In the genomic region with DNA sequence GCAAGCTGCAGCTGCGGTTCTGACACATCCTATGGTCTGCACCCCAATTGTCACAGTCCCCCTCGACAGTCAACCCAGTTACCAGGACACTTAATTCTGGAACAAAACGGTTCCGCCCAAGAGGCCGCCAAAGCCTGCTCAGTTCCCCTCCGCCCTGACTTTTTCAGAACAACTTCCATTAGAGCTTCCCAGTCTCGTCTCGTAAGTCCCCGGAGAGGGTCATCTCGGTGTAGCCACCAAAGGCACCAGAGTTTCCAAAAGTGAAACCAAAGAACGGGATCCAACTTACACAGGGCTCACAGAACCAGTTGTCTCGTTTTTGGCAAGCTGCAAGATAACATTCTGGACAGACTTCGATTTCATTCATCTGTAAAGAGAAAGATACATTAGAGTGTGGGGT, we compare ENCODE assay signal across 27 mouse cellular contexts.
DNase-seq lines count a peak whose midpoint lies in the region; ATAC-seq and TF ChIP-seq lines count a peak whose summit lies in the region.
"Had no signal": no experiment of that assay in that cellular context is flagged by ENCODE, and none has a peak within 500 bp of the region (broad histone marks: within the 10 kb centered on the region; RNA-seq: fewer than 3 reads in every experiment).

No protein-coding gene starts in this region.

- no peak overlapping the region for H3K27ac ChIP-seq in heart, embryonic 11.5 days (ENCODE audit: low read depth, low read length)
- H3K27ac ChIP-seq in layer of hippocampus, adult 2 months, result peak overlapping the region; percentile 60; the same call in 1 of the 2 replicates
- peak overlapping the region; percentile 24; the same call in 1 of the 2 replicates for H3K27ac ChIP-seq in ES-Bruce4 (ENCODE audit: insufficient read depth, low read length)
- H3K27ac ChIP-seq: heart, embryonic 10.5 days; hindbrain, embryonic 14.5 days; hindbrain, postnatal 0 days had no signal

- TF ChIP-seq EP300 in ES-Bruce4 (IDR thresholded peaks at IDR 0.05; ENCODE audit: insufficient read depth, low read depth, low read length), result no peak

- peaks cover 39% of the 10 kb centered on the region for H3K36me3 ChIP-seq in heart, embryonic 11.5 days (ENCODE audit: control insufficient read depth, insufficient read depth, low read length)
- H3K36me3 ChIP-seq in E14TG2a.4 (ENCODE audit: insufficient read depth, low read length), result peaks cover 98% of the 10 kb centered on the region
- peaks cover 47% of the 10 kb centered on the region for H3K36me3 ChIP-seq in ES-Bruce4 (ENCODE audit: control insufficient read depth, insufficient read depth, low read length, poor library complexity, severe bottlenecking)

- peaks cover 13% of the 10 kb centered on the region for H3K4me1 ChIP-seq in heart, embryonic 11.5 days (ENCODE audit: control insufficient read depth, insufficient read depth, low read length)
- H3K4me1 ChIP-seq in E14TG2a.4 (replicated peaks; ENCODE audit: low read depth, low read length) (peaks cover 95% of the 10 kb centered on the region), ES-Bruce4 (ENCODE audit: control insufficient read depth, insufficient read depth, low read length) (peaks cover 2% of the 10 kb centered on the region)

- peak; percentile 94 for DNase-seq in heart, adult 11 months
- no peak for DNase-seq in layer of hippocampus, adult 2 months (ENCODE audit: low spot score in 2 of 2)
- DNase-seq in layer of hippocampus, postnatal 36 days, result no peak
- no peak for DNase-seq in cerebellum, postnatal 14 days
- no peak for DNase-seq in urinary bladder, postnatal 36 days (ENCODE audit: low spot score in 2 of 2)
- DNase-seq: adrenal gland, postnatal 10 days; adrenal gland, postnatal 36 days; cerebellum, adult 11 months; cerebellum, adult 2 months; cerebellum, adult 9-11 months; cerebellum, postnatal 36 days; embryo, embryonic 11 days; forebrain, postnatal 0 days; gastrocnemius, postnatal 36 days had no signal

- no peak for TF ChIP-seq CTCF in layer of hippocampus, adult 2 months (conservative IDR thresholded peaks at IDR 0.05)
- TF ChIP-seq CTCF in E14TG2a.4 (conservative IDR thresholded peaks at IDR 0.05; ENCODE audit: low read length) (no peak), ES-Bruce4 (IDR thresholded peaks at IDR 0.05; ENCODE audit: low read depth, low read length) (no peak)

- TF ChIP-seq POLR2A in ES-Bruce4 (IDR thresholded peaks at IDR 0.05; ENCODE audit: insufficient read depth, low read length), result no peak

- H3K4me2 ChIP-seq in heart, embryonic 11.5 days, result no peak overlapping the region
- H3K4me2 ChIP-seq: embryonic facial prominence, embryonic 15.5 days; hindbrain, embryonic 14.5 days had no signal

- no peak overlapping the region for H3K4me3 ChIP-seq in heart, embryonic 11.5 days (ENCODE audit: low read depth, low read length)
- H3K4me3 ChIP-seq in layer of hippocampus, adult 2 months, result no peak overlapping the region
- H3K4me3 ChIP-seq in E14TG2a.4 (replicated peaks; ENCODE audit: low read length) (0 out of 2 replicates have a peak overlapping the region, but pooled peaks have one; percentile 20), ES-Bruce4 (ENCODE audit: low read depth, low read length) (no peak overlapping the region)
- H3K4me3 ChIP-seq: embryonic facial prominence, embryonic 15.5 days; heart, embryonic 10.5 days had no signal

- no peaks in the 10 kb centered on the region for H3K27me3 ChIP-seq in heart, embryonic 11.5 days (ENCODE audit: control insufficient read depth, insufficient read depth, low read length)
- H3K27me3 ChIP-seq in E14TG2a.4 (ENCODE audit: insufficient read depth, low read length) (no peaks in the 10 kb centered on the region), ES-Bruce4 (ENCODE audit: control insufficient read depth, insufficient read depth, low read length, poor library complexity, severe bottlenecking) (no peaks in the 10 kb centered on the region)
- H3K27me3 ChIP-seq: embryonic facial prominence, embryonic 15.5 days; Patski had no signal

- no peak for ATAC-seq in heart, embryonic 11.5 days (replicated peaks; ENCODE audit: insufficient number of reproducible peaks, low FRiP score, low TSS enrichment)
- ATAC-seq: CD4-positive, CD25-positive, alpha-beta regulatory T cell, adult 4 months; forebrain, embryonic 14.5 days; forebrain, postnatal 0 days; hindbrain, postnatal 0 days; inflammation-experienced regulatory T-cells, adult 6 months; intestine, embryonic 16.5 days; Patski had no signal

- 91% methylated on average over 13 of the region's 13 CpGs for WGBS in heart, embryonic 11.5 days (ENCODE audit: insufficient replicate concordance)

- H3K9me3 ChIP-seq in heart, embryonic 11.5 days (replicated peaks; ENCODE audit: control insufficient read depth, low read length), result no peaks in the 10 kb centered on the region
- H3K9me3 ChIP-seq in E14TG2a.4 (ENCODE audit: low read length) (no peaks in the 10 kb centered on the region), ES-Bruce4 (replicated peaks; ENCODE audit: control insufficient read depth, insufficient read depth, low read length, poor library complexity, severe bottlenecking) (no peaks in the 10 kb centered on the region)
- H3K9me3 ChIP-seq: embryonic facial prominence, embryonic 15.5 days; G1E; heart, embryonic 10.5 days had no signal

- no peak overlapping the region for H3K9ac ChIP-seq in heart, embryonic 11.5 days (ENCODE audit: low read depth, low read length)
- no peak overlapping the region for H3K9ac ChIP-seq in ES-Bruce4 (ENCODE audit: low read depth, poor library complexity, severe bottlenecking)
- H3K9ac ChIP-seq: embryonic facial prominence, embryonic 15.5 days; forebrain, postnatal 0 days; hindbrain, embryonic 14.5 days had no signal
